Mouse (Mus musculus): ENCODE results near the gene Hist1h4a.
A peak's percentile ranks its signal among the peaks of the same experiment; 100 is the strongest.
"Not testable (repeated sequence)": the region's sequence is repeated elsewhere in the genome, so short reads cannot be mapped to it uniquely, and the experiment has no call there.

The Hist1h4a gene

DNA sequence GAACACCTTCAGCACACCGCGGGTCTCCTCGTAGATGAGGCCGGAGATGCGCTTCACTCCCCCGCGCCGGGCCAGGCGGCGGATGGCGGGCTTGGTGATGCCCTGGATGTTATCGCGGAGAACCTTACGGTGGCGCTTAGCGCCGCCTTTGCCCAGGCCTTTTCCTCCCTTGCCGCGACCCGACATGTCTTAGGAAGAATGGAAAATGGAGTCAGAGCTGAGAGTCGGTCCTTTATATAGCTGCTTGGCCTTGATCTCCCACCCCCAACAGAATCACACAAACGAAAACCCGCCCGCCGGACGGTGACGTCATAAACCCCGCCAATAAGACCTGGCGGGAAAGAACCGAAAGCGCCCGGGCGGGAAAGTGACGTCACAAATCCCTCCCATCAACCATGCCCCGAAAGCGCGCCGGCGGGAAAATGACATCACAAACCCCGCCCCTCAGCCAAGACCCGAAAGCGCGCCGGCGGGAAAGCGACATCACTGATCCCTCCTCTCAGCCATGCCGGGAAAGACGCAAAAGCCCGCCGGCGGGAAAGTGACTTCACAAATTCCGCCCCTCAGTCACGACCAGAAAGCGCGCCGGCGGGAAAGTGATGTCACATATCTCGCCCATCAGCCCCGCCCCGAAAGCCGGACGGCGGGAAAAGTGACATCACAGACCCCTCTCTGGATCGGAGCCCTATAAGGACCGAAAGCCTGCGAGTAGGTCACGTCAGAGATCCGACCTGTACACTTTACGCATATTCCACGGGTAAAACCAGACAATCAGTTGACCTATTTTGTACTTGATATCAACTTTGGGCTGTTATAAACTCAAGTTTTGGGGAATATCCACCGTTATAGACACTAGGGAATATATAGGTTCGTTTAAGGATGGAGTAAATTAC lies at the start of gene Hist1h4a:
Gene Hist1h4a, minus strand, starts transcription at position 259 of the 893 bp plus-strand sequence.
- peak; percentile 99 for DNase-seq (ENCODE audit: low read depth, low spot score)

DNA sequence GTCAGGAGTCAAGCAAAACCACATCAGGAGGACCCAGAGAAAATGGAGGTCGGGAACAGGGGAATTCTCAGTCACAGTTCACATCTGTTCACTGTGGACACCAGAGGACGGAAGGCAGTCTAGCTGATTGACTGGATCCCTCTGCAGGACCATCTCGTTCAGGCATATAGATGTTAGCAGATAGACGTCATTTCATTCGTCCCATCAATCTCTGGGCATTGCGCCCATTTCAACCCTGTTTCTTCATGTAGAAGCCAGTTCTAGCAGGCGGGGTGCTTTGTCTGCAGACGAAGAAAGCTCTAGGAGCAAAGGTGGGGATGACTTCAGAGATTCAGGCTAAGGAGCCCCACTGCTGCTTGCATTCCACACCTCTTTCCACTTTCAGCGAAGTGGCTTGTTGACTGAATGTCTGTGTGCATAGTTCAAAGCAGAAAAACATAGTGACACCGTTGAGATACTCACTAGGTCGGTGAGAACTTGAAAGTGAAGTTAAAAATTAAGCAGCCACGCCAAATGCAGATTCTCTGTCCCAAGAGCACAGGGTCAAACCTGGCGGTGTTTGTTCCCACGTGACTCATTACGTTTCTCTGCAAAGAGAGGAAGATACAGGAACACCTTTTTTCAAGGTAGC lies 45.5 kb upstream of the Hist1h4a start, which contains the start of gene Slc17a2:
Gene Slc17a2, plus strand, starts transcription at position 572 of the 631 bp plus-strand sequence.
- DNase-seq (ENCODE audit: low read depth, low spot score): no peak

DNA sequence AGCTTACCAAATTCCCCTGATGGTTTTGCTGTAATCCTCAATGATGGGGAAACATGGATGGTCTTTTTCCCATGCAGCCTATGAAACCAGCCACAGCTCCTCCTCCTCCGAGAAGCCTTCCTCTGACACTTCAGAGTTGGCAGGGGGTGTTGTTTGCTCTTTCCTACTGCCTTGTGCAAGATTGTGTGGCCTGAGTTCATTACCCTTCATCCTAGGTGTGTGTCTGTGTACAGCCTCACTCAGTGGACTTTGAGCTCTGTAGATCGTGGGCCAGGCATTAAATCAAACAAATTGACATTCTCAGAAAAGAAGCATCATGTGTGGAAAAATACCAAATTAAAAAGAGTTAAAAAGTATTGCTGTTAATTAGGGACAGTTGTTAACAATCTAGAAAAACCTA lies 43.5 kb upstream of the Hist1h4a start:
- DNase-seq (ENCODE audit: low read depth, low spot score): no peak

DNA sequence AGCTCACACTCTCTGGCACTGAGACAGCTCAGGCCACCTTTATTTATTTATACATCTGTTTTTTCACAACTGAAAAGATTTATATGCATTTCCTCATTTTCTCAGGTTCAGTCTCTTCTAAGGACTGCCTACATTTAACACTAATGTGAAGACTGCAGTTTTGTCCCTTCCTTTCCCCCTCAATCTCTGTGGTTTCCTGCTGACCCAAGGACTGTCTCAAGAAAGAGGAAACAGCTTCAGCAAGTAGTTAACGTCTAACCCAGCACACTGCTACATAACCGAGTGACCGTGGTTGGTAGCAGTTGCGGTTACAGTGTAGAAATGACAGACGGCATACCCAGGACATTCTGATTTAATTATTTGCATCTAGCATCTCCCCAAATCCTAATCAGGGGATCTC lies 38.4 kb upstream of the Hist1h4a start:
- DNase-seq (ENCODE audit: low read depth, low spot score): no peak

DNA sequence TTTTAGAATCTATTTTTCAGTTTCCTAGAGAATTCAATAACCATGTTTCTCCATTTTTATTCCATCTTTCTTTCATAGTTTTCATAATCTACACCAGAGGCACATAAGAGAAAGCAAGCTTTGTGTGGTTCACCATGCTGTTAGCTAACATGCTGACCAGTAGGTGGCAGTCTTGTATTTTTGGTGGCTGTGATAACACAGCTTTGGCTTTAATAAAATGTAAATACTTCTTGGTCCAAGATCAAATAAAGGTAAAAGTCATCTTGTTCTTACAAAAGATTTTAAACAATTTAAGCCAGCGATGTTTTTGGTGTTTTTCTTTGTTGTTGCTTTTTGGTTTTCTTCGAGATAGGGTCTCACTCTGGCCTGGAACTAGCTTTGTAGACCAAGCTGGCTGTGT lies 31.5 kb upstream of the Hist1h4a start:
- DNase-seq (ENCODE audit: low read depth, low spot score): peak; percentile 70

DNA sequence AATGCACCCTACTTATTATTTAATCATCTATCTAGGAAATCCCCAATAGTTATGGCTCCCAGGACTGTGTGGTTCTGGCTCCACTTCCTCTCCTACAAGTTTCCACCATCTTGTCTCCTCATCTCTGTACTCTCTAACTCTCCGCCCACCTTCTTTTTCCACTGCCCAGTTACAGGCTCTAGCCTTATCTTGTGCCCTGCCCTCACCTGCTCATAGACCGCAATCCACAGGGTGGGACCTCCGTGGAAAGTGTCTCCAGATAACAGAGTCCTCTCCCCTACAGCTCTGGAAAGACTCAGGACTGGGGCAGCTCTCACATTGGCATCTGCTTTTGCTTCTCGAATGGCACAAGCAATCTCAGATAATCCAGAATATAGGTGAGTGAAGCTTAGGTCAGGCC lies 18.0 kb upstream of the Hist1h4a start:
- DNase-seq (ENCODE audit: low read depth, low spot score): no peak

DNA sequence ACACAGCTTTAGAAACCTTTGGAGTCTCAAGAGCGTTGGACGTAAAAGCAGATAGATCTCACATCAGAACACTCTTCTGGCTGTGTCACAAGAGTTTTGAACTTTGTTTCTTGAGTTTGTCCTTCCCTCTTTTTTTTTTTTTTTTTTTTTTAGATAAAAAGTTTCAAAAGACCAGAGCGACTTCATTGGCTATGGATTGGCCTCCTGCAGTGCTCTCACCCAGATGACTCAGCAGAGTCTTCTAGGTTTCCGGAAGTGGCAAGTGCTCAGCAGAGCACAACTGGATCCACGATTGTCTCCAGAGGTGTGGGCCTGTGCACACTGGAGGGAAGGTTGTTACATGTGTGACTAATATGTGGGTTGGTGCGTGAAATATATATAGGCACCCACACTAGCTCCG lies 17.3 kb upstream of the Hist1h4a start:
- no peak for DNase-seq (ENCODE audit: low read depth, low spot score)

DNA sequence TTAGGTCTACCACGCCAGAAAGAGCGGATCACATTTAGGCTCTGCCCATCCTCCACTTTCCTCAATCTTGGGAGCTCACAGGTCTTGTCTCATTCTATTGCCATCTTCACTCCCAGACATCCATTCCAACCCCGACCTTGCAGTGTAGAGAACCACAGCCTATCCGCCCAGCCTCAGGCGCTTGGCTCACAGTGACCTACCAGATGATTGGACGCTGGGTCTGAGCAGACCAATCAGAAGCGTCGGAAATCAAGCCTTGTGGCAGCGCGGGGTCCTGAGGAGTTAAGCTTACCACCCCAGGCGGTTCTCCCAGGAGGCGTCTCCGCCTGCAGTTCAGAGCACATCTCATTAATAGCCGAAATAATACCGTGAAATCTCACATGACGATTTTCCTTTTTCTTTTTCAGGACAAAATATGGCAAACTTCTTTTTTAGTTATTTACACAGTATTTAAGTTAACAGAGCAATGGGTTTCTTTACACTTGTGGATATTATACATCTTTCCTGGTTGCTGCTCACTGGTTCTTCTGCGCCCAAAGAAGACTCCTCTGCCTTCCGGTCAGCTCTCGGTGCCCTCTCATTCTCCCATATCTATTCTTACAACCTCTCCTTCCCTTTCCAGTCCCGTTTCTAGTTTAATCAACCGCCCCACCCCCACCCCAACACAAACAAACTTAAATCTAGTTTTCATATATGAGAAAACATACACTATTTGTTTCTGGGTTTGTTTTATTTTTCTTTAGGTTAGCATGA lies 11.7 kb upstream of the Hist1h4a start:
- peak; percentile 72 for DNase-seq (ENCODE audit: low read depth, low spot score)

DNA sequence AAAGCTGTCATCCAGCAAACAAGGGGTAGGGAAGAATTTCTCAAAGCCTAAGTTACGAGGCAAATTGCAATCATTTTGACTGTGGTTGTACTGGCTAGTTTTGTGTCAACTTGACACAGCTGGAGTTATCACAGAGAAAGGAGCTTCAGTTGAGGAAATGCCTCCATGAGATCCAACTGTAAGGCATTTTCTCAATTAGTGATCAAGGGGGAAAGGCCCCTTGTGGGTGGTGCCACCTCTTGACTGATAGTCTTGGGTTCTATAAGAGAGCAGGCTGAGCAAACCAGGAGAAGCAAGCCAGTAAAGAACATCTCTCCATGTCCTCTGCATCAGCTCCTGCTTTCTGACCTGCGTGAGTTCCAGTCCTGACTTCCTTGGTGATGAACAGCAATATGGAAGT lies 8.6 kb upstream of the Hist1h4a start, which contains the start of gene Trim38:
Gene Trim38, plus strand, starts transcription at position 301 of the 400 bp plus-strand sequence.
- not testable (repeated sequence) for DNase-seq (ENCODE audit: low read depth, low spot score)

DNA sequence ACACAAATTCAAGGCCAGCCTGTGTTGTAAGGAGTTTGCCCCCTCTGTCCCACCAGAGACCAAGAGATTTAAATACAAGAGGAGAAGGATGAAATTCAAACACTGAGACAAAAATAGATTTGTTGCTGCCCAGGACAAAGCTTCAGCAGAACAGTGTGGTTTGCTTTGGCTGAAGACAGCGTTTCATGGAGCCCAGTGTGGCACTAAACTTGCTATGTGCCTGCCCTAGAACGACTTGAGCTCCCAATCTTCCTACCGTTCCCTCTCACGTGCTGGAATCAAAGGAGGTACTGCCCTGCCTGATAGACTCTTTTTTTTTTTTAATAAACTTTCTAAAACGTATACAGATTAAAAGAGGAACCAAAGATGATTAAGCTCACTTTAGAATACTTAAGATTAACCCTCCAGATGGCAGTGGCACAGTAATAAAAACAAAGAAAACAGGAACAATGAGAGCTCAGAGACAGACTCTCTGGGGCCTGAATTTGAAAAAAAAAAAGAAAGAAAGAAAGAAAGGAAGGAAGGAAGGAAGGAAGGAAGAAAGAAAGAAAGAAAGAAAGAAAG lies 7.9 kb upstream of the Hist1h4a start:
- no peak for DNase-seq (ENCODE audit: low read depth, low spot score)

DNA sequence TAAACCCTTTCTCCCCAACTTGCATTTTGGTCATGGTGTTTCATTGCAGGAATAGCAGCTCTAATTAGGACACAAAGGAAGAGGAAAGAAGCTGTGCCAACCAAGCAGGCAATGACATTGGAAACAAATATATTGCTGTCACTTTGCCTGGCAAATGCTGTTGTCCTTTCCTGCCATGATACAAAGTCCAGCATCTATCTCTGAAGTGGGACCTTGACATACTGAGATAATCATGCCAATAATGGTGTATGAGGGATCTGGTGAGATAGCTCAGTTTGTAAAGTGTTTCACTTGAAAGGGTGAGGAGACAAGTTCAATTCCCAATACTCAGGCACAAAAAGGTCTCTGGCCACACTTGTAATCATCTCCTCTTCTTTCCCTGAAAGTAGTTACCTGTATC lies 5.7 kb upstream of the Hist1h4a start:
- no peak for DNase-seq (ENCODE audit: low read depth, low spot score)

DNA sequence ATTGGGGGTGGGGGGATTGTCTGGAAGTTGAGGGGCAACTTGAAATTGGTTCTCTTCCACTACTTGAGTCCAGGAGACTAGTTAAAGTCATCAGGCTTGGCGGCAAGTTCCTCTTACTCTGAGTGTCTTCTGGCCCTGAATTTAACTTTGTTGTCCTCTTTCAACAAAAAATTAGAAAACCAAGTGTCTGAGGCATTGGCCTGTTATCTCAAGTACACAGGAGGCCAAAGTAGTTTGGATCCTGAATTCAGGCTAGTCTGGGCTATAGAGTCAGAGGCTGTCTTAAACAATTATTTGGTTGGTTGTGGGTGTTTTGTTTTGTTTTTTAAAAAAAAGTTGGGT lies 4.1 kb upstream of the Hist1h4a start:
- DNase-seq (ENCODE audit: low read depth, low spot score): no peak

DNA sequence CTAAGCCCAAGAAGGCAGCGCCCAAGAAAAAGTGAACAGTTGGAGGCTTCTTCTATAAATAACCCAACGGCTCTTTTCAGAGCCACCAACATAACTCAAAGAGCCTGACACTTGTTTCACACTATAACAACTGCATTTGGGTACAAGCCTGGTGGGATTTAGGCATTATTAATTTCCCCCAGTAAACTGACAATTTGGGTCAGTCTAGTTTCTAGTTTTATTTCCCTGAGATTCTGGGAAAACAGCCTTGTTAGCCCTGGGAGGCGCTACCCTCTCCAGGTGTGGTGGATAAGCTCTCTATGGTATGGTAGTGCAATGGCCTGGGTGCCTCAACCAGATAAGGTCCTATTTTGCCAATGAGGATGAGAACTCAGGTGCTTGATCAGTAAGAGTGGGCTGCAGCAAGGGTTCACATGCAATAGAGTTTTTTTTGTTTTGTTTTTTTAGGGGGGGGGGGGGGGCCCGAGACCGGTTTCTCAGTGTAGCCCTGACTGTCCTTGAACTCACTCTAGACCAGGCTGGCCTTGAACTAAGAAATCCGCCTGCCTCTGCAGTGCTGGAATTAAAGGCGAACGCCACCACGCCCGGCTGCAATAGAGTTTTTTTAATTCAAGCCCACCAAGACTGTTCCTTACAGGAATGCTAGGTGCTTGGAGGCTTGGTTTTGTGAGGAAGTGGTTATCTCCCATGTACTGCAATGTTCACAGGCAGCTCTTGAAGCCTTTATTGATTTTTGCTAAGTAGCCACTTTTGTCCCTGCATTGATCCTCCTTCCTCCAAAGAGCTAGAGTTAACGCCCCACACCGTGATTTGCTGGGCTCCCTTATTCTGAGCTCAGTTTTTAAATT lies 3.5 kb upstream of the Hist1h4a start:
- DNase-seq (ENCODE audit: low read depth, low spot score): no peak

DNA sequence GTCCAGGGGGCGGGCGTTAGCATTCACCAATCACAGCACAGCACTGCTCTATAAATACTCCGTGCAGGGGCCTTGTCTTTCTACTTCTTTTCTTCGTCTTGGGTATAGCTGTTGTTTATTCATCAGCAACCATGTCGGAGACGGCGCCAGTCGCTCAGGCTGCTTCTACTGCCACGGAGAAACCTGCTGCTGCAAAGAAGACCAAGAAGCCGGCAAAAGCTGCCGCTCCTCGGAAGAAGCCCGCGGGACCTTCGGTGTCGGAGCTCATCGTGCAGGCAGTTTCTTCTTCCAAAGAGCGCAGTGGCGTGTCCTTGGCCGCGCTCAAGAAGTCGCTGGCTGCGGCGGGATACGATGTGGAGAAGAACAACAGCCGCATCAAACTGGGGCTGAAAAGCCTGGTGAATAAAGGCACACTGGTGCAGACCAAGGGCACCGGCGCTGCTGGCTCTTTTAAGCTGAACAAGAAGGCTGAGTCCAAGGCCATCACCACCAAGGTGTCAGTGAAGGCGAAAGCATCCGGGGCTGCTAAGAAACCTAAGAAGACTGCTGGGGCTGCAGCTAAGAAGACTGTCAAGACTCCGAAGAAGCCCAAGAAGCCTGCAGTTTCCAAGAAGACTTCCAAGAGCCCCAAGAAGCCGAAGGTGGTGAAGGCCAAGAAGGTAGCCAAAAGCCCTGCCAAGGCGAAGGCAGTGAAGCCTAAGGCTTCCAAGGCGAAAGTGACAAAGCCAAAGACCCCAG lies 2.7 kb upstream of the Hist1h4a start, which contains the start of gene Hist1h1a:
Gene Hist1h1a, plus strand, starts transcription at position 81 of the 738 bp plus-strand sequence.
- DNase-seq (ENCODE audit: low read depth, low spot score): peak; percentile 94

DNA sequence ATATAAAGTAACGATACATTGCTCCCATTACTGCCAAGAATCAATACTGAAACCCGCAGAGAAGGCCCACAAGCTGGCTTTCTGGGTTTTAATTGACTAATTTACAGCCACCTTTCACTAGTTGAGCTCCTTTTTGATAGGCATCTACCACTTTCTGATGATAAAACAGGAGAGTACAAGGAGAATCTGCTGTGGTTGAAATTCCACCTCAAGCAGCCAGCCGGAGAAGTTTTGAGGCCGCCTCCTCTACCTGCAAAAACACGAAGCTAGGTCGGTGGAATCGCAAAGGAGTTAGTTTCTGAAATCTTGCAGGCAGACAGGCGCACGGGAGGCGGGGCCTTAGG lies 2.2 kb upstream of the Hist1h4a start:
- DNase-seq (ENCODE audit: low read depth, low spot score): no peak

DNA sequence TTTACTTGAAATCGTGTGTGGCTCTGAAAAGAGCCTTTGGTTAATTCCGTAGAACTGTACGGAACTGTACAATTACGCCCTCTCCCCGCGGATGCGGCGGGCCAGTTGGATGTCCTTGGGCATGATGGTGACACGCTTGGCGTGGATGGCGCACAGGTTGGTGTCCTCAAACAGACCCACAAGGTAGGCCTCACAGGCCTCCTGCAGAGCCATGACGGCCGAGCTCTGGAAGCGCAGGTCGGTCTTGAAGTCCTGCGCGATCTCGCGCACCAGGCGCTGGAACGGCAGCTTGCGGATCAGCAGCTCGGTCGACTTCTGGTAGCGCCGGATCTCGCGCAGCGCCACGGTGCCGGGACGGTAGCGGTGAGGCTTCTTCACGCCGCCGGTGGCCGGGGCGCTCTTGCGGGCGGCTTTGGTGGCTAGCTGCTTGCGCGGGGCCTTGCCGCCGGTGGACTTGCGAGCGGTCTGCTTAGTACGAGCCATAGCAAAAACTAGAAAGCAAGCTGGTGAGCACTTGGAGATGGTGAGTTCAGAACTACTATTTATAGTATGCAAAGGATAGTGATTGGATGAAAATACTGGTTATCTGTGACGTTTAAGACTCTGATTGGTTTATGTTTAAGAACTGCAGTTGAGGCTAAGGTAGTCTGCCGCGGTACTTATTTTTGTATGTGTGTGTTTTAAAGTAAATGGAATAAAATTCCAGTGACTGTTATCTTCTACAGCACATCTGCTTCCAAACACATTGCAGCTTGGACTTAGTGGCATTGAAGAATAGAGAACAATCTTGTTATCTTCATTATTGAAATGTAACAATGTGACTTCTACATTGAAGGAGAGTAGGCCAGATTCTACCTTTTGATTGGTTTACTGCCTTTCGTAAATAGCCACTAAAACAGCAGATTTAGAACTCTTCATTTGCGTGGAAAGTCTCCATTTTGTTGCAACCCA lies 1.1 kb upstream of the Hist1h4a start, which contains the start of gene Hist1h3a:
Gene Hist1h3a, minus strand, starts transcription at position 516 of the 951 bp plus-strand sequence.
- peak; percentile 90 for DNase-seq (ENCODE audit: low read depth, low spot score)

DNA sequence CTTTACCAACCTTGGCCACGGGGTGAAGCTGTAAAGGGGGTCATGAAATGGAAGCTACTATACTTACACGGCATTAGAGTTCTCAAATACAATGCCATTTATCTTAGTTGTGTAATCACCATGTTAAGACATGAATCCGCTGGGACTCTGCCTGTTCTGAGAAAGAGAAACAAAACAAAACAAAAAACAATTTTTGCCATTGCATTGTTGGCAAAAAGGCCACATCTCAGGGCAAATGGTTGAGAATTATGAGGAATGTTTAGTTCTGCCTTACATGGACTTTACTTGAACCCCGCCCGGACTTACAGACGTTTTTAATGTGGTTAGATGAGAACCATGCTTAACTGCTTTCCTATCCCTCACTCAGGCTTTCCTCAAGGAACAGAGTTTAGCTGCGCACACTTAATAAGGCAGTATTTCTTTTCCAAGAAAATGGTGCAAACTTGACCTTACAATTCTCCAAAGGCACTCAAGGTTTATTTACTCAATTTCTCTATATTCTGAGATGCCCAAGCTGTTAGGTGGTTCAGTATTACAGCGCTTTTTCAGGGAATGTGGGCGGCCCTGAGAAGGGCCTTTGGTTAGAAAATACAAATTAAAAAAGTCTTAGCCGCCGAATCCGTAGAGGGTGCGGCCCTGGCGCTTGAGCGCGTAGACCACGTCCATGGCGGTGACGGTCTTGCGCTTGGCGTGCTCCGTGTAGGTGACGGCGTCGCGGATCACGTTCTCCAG lies 624 bp downstream of the Hist1h4a start:
- DNase-seq (ENCODE audit: low read depth, low spot score): peak; percentile 66

DNA sequence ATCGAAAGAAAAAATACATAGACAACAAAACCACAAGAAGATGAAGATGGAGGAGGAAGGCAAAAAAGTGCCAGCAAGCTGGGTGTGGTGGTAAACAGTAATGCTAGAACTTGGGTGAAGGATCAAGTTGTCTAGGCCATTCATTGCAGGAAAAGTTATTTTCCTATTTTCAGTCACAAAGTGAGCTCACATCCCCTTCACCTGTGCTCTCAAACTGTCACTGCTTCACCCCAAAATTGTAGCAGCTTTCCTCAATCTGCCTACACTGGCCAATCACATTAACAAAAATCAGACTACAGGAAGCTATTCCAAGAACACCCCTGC lies 1.2 kb downstream of the Hist1h4a start:
- DNase-seq (ENCODE audit: low read depth, low spot score): no peak

Data from forelimb bud, embryonic 11.5 days (tissue).